Mouse (Mus musculus) c-Kit-negative CD71-positive TER-119-positive erythroid progenitor cells, embryonic 14.5 days (primary cell): Measurements from ENCODE around the gene Rbm42.
A peak's percentile ranks its signal among the peaks of the same experiment; 100 is the strongest.

Experiments
- DNase-seq: peaks from one replicate; pipeline ENCODE4 v3.0.0-alpha.2; 2013; ENCODE audit warnings: low read depth, low spot score

Rbm42 gene

GRCm38 (mm10) chr7:30649591-30650540 lies at the start of gene Rbm42:
Rbm42 (minus strand) TSS chr7:30650317.
- DNase-seq: peak; percentile 99

GRCm38 (mm10) chr7:30698589-30698988 lies 48.5 kb upstream of the Rbm42 start, which contains the start of gene 2200002J24Rik:
2200002J24Rik (plus strand) TSS chr7:30698926.
- DNase-seq: peak; percentile 15

- DNase-seq: no peak
Observed at GRCm38 (mm10) chr7:30698101-30698500, 48.0 kb upstream of the Rbm42 start.

DNA sequence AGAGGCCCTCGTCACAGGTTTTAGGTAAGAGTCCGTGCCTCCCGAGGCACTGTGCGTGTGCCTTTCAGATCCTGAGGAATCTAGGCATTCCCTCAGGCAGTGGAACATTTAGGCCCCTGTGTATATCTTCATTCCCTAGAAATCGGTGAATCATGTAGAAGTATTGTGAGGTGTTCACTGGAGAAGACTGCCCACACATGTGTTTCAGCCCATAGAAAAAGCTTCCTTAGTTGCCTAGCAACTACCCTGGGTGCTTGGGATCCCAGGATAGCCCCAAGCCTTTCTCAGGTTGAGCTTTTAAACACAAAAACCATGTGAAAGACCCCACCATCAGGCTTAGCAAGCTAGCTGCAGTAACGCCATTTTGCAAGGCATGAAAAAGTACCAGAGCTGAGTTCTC lies 38.2 kb upstream of the Rbm42 start:
- DNase-seq: no peak

- no peak for DNase-seq
Observed at GRCm38 (mm10) chr7:30683425-30683824, 33.3 kb upstream of the Rbm42 start.

- no peak for DNase-seq
Observed at GRCm38 (mm10) chr7:30681897-30682296, 31.8 kb upstream of the Rbm42 start.

GRCm38 (mm10) chr7:30678263-30678975 lies 28.3 kb upstream of the Rbm42 start:
- DNase-seq: no peak

- DNase-seq: no peak
Observed at GRCm38 (mm10) chr7:30671480-30671879, 21.4 kb upstream of the Rbm42 start, which contains the start of gene Pmis2. Pmis2 (minus strand) TSS chr7:30671605.

DNA sequence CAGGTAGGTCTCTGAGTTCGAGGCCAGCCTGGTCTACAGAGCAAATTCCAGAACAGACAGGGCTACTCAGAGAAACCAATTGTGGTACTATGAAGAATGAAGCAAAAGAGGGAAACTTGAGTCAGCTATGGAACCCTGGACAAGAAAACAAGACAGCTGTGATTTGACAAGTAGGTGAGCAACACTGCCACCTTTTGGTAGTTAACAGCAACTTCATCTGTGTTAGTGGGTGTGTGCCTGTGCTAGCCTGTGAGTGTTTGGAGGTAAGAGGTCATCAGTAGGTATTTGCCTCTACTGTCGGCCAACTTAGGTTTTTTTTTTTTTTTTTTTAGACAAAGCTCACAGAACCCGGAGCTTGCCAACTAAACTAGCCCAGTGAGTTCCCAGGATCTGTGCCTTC lies 19.1 kb upstream of the Rbm42 start:
- DNase-seq: peak; percentile 44

DNA sequence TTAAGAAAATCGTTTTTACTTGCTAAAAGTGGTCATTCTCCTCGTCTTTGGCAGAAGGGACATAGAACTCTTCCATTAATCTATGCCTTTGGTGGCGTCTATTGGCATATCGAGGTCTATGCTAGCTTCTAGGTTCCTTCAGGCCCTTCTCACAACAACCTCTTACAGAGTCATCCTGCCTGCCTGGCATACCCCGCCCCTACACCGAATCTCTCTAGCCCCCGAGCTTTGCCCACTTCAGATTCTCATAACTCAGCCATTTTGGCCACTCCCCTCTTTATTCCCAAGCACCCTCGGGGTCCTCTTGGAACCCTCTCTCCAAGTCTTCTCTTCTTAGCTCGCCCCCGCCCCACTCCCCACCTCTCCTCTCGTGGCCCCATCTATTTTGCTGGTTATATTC lies 15.2 kb upstream of the Rbm42 start:
- DNase-seq: no peak

GRCm38 (mm10) chr7:30664529-30665200 lies 14.5 kb upstream of the Rbm42 start, which contains the start of gene Haus5:
Haus5 (minus strand) TSS chr7:30664994.
- DNase-seq: peak; percentile 88

DNA sequence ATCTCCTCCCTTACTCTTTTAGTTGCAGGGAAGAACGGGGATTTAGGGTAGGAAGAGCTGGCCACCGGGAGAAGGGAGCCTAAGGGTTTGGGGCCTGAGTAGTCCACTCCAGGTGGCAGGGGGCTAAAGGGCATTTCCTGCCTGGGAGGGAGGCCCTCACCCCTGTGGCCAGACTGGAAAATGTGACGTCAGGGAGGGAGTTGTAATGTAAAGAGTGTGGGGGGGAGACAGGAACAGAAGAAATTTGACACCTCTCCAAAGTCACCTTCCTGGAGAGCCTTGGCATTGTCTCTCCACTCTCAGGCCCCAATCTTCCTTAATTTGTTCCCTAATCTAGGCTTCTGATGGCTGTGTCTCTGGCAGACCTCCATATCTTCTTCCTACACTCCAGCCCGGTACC lies 11.0 kb downstream of the Rbm42 start:
- no peak for DNase-seq

- no peak for DNase-seq
Observed at GRCm38 (mm10) chr7:30636395-30636794, 13.7 kb downstream of the Rbm42 start.

- DNase-seq: no peak
Observed at GRCm38 (mm10) chr7:30635752-30636151, 14.4 kb downstream of the Rbm42 start, which contains the start of gene Etv2. Etv2 (minus strand) TSS chr7:30635852.

DNA sequence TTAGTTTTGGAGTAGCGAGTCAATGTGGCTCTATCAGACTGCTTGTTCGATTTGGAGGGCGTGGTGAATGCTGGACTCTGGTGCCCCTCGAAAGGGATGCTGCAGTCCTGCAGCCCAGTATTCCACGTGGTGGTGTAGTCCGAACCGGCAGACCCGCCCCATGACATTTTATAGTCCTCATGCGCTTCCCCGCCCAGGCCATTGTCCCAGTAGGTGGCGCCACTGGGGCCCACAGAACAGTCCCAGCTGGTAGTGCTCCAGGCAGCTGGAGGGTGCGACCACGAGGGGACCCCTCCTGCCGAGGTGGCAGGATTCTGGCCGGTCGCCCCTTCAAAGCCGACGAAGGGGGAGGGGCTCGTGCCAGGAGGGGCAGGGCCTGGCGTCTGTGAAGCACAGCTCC lies 15.5 kb downstream of the Rbm42 start:
- no peak for DNase-seq

DNA sequence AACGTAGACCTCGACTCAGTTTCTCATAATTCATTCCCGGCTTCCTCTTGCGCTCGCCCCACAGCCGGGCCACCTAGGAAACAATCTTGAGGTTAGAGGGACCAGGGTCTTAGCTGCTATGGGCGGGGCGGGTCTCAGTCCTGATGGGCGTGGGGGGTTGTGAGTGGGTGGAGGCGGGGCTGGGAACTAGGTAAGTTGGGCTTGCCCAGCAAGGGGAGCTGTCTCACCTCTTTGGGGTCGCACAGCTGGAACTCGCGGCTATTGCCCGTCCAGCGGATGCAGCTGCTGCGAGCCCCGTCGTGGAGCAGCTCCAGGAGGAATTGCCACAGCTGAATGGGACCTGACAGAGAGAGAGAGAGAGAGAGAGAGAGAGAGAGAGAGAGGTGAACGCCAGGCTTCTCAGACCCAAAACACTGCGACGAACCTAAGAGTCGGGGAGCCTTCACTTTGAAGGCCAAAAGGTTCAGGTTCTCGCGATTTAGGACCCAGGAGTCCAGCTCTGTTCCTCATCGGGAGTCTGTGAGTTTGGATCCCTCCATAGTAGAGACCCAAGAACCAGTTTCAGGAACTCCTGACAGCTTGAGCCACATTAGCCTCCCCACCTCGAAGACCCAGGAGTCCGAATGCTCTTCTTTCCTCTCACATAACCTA lies 16.2 kb downstream of the Rbm42 start:
- no peak for DNase-seq

DNA sequence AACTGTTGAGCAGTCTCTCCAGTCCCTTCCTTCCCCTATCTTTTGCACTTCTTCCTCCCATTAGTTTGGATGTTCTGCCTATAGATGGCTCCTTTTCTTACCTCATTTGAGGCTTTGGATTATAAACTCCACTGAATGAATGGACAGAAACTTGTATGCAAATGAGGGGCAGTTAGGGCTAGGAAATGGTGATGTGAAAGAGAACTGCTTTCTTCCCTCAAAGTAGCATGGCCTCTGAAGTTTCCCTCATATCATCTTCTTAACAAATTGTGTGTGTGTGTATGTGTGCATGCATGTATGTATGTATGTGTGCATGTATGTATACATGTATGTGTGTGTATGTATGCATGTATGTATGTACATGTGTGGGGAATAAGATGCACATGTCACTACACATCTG lies 21.1 kb downstream of the Rbm42 start:
- DNase-seq: no peak

GRCm38 (mm10) chr7:30626647-30627046 lies 23.5 kb downstream of the Rbm42 start:
- no peak for DNase-seq

DNA sequence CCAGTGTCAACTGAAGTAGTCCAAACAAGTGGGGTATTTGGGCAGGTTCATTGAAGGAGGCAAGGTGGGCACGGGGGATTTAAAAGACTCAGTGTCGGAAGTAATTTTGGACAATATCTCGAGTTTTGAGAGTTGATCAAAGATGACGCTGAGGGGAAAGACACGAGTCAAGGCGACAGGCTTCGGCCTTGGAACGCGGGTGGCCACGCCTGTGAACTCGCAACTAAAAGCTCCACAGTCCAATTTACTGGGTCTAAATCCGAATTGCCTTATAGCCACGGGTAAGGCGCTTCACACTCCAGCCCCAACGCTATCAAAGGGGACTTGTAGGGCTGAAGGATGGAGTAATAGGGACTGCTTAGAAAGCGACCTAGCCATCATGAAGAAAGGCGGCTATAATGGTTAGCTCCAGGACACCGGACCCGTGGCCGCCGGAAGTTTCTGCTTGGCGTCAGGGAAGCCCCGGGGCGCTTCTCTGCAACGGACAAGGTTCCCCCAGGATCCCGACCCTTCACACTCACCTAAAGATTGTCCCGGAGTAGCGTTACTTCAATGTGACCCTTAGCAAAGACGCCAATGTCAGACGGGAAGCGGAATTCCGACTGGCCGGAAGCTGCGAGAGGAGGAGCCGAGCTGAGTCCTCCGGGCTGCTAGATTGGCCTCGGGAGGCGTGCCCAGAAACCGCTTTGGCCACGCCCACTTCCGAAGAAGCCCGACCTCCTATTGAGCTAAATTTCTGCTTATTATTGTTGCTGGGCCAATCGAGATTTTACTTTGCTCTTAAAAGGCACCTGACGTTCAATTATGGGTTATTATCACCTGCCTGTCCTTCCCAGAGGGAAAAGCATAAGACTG lies 24.4 kb downstream of the Rbm42 start, which contains the start of gene Cox6b1:
TSS of gene Cox6b1 (minus strand) at position 622 of the 855 bp plus-strand sequence.
- DNase-seq: peak; percentile 78

DNA sequence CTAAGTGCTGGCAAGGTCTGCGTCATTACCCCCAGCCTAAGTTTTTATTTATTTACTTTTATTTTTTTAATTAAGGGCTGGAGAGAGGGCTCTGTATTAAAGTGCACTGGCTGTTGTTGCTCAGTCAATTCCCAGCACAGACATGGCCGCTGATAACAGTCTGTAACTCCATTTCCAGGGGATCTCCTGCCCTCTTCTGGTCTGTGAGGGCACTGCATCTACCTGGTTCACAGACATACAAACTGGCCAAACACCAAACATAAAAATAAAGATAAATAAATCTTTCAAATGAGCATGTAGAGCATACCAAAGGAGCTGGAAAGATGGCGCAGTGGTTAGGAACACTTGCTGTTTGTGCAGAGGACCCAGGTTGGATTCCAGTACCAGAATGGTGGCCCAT lies 30.9 kb downstream of the Rbm42 start:
- no peak for DNase-seq
